Mouse (Mus musculus) hindbrain, embryonic 10.5 days (tissue): ENCODE results near the gene Parm1. TPM values are rescaled to one million over a fixed set of nuclear protein-coding genes. Genes with fewer than 3 reads are reported as not detected.

ENCODE experiments used
- DNase-seq: peaks from one replicate; pipeline ENCODE4 v3.0.0-alpha.2; 2017; ENCODE audit warnings: low spot score
- H3K27ac ChIP-seq: fragments of 300-500 bp; sonication (generic); 2 replicates; pipeline ENCODE4 v1.5.1; 2016; ENCODE audit warnings: mild to moderate bottlenecking, moderate library complexity
- H3K27me3 ChIP-seq: fragments of 300-500 bp; sonication (generic); 2 replicates; pipeline ENCODE4 v1.6.1; 2016; ENCODE audit warnings: mild to moderate bottlenecking; ENCODE audit not compliant: poor library complexity, insufficient read depth, severe bottlenecking
- H3K36me3 ChIP-seq: fragments of 300-500 bp; sonication (generic); 2 replicates; pipeline ENCODE4 v1.6.1; 2016; ENCODE audit warnings: mild to moderate bottlenecking, moderate library complexity
- H3K4me1 ChIP-seq: fragments of 300-500 bp; sonication (generic); replicated peaks from 2 replicates; pipeline ENCODE4 v1.6.1; 2016; ENCODE audit warnings: mild to moderate bottlenecking
- H3K4me3 ChIP-seq: fragments of 300-500 bp; sonication (generic); 2 replicates; pipeline ENCODE4 v1.5.1; 2016; ENCODE audit warnings: mild to moderate bottlenecking, moderate library complexity
- H3K9me3 ChIP-seq: fragments of 300-500 bp; sonication (generic); 2 replicates; pipeline ENCODE4 v1.6.1; 2016; ENCODE audit warnings: mild to moderate bottlenecking, moderate library complexity
- WGBS: fragments of 180-500 bp; shearing (Covaris S2); methylation state at CpG from one replicate; pipeline ENCODE4 v1.1.7; 2016; 5-methylcytosine and 5-hydroxymethylcytosine counted together
- polyA plus RNA-seq: library from polyadenylated mRNA; unstranded; fragments of >200 nt; fragmentation: Nextera tagmentation; extraction: Ambion mirVana; gene quantifications from 2 replicates; pipeline ENCODE4 v1.2.1, GENCODE M21; 2016

The Parm1 gene
- 16.3 and 18.1 TPM in 2 replicates for polyA plus RNA-seq

DNA sequence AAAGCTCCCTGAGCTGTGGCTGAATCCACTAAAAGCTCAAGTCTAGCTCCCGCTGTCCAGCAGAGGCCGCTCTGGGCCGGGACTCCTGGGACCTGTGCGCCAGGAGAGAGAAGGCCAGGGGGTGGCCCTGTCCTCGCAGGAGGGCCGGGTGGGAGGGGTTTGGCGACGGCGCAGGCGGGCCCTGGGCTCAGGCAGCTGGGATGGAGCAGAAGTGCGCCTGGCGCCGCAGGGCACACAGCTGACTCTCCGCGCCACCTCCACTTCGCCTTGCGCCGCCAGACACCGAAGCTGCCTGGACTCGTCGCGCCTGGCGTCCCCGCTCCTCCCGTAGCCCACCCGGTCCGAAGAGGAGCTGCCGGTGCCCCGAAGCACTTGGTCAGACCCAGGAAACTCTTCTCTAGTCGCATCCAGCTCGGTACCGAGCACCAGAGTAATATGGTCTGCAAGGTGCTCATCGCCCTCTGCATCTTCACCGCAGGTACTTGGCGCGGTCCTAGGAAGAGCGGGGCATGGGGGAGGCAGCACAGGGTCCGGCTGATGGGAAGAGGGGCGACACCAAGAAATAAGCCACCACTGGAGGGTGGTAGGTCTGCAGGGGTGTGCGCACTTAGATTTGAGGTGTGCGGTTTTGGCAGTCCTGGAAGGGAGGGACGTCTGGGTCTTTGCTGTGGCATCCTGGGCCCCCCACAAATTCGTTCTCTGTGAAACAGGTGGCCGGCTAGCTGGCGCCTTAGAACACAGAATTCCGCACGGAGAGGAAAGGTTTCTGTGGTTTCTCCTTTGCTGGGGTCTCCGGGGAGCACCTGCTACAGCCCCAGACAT, at the start of gene Parm1:
Parm1 (plus strand) TSS at position 136 of the 822 bp plus-strand sequence.
- H3K9me3 ChIP-seq: no peaks in the 10 kb centered on the region
- peak; percentile 88 for DNase-seq
- H3K4me3 ChIP-seq: peak within 1 kb of the TSS; percentile 64
- H3K36me3 ChIP-seq: no peaks in the 10 kb centered on the region
- WGBS: 1% methylated on average over 48 of the region's 48 CpGs
- H3K4me1 ChIP-seq: peaks cover 35% of the 10 kb centered on the region
- H3K27me3 ChIP-seq: peaks cover 31% of the 10 kb centered on the region
- H3K27ac ChIP-seq: peak within 1 kb of the TSS; percentile 78

DNA sequence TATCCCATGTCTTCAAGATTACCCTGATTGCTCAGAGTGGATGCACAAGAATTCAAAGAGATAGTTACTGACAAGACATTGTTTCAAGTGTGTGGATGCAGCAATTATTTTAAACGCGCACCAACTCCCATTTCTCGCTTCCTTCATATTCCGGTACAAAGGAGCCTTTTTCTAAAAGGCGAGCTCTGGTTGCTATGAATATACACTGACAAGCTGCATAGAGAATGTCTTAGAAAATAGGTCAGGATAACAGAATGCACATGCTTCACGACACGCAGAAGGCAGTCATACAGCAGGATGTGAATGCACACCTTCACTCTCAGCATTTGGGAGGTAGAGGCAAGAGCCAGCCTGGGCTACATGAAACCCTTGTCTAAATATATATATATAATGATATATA, 42.2 kb upstream of the Parm1 start:
- no peak for DNase-seq
- no peak overlapping the region for H3K27ac ChIP-seq
- H3K4me1 ChIP-seq: no peaks in the 10 kb centered on the region
- no peaks in the 10 kb centered on the region for H3K36me3 ChIP-seq
- H3K9me3 ChIP-seq: no peaks in the 10 kb centered on the region
- no peaks in the 10 kb centered on the region for H3K27me3 ChIP-seq
- WGBS: 96% methylated on average over 7 of the region's 7 CpGs
- no peak overlapping the region for H3K4me3 ChIP-seq

DNA sequence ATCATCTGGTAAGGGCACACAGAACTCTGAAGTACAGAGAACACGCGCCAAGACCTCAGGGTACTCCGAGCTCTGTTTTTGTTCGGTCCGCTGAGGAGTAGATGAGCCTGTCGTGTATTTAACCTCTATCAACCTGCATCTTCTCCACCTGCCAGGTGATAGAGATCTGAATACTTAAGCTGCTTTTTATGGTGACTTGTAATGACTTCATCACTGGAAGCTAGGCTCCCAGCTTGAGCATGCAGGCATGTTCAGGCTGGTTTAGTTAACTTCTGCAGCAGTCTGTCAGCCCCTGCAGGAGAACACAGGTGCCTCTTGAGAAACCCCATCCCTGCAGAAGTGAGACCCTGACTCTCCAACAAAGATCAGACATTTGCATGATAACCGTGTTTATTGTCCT, 40.6 kb upstream of the Parm1 start:
- Histone ChIP-seq H3K27me3 (no peaks in the 10 kb centered on the region), H3K4me1 (no peaks in the 10 kb centered on the region), H3K4me3 (no peak overlapping the region), H3K9me3 (no peaks in the 10 kb centered on the region), H3K36me3 (no peaks in the 10 kb centered on the region), H3K27ac (no peak overlapping the region)
- DNase-seq: no peak
- 87% methylated on average over 7 of the region's 7 CpGs for WGBS

DNA sequence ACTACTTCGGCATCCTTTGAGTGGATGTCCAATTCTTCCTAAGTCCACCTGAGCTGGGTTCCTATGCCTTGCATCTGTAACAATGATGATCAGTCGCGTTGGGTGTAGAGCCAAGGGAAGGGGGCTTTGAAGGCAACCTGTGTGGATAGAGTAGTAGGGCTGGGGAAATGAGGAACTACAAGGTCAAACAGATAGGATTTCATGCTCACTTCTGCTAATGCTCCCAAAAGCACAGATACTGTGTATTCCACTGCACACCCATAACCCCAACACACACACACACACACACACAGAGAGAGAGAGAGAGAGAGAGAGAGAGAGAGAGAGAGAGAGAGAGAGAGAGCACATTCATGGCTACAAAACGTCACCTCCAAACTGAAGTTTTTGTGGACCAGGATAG, 38.7 kb upstream of the Parm1 start:
- no peaks in the 10 kb centered on the region for H3K36me3 ChIP-seq
- H3K4me1 ChIP-seq: no peaks in the 10 kb centered on the region
- no peak overlapping the region for H3K4me3 ChIP-seq
- WGBS: 91% methylated on average over 4 of the region's 4 CpGs
- no peak for DNase-seq
- H3K9me3 ChIP-seq: no peaks in the 10 kb centered on the region
- H3K27me3 ChIP-seq: no peaks in the 10 kb centered on the region
- no peak overlapping the region for H3K27ac ChIP-seq

DNA sequence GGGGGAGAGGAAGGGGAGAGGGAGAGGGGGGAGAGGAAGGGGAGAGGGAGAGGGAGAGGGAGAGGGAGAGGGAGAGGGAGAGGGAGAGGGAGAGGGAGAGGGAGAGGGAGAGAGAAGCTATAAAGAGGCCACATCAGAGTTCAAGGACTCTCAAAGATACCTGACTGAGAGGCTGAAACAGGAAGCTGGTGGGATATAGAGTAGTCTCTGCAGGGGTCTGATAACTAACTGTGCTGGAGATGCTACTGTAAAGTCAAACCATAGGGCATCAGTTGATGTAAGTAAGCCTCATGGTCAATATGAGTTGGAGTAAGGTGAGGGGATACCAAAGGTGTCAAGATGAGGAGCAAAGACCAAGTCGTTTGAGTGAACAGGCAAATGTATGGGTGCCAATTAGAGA, 37.3 kb upstream of the Parm1 start:
- no peak for DNase-seq
- Histone ChIP-seq H3K4me3 (no peak overlapping the region), H3K27ac (no peak overlapping the region), H3K27me3 (no peaks in the 10 kb centered on the region), H3K36me3 (no peaks in the 10 kb centered on the region), H3K4me1 (no peaks in the 10 kb centered on the region), H3K9me3 (no peaks in the 10 kb centered on the region)
- WGBS: 87% methylated on average over 1 of the region's 1 CpGs

DNA sequence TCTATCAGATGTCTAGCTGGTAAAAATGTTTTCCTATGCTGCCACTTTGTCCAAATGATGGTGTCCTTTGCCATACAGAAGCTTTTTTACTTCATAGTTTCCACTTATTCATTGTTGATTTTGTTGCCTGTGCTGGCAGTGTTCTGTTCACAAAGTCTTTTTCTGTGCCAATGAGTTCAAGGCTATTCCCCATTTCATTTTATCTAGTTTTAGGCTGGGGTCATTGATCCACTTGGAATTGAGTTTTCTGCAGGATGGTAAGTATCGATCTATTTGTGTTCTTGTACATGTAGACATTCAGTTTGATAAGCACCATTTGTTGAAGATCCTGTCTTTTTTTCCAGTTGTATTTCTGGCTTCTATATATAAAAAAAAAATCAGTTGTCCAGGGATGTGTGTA, 33.1 kb upstream of the Parm1 start:
- 90% methylated on average over 1 of the region's 1 CpGs for WGBS
- no peak overlapping the region for H3K27ac ChIP-seq
- H3K27me3 ChIP-seq: no peaks in the 10 kb centered on the region
- H3K4me3 ChIP-seq: no peak overlapping the region
- no peaks in the 10 kb centered on the region for H3K36me3 ChIP-seq
- H3K4me1 ChIP-seq: no peaks in the 10 kb centered on the region
- DNase-seq: no peak
- H3K9me3 ChIP-seq: no peaks in the 10 kb centered on the region

DNA sequence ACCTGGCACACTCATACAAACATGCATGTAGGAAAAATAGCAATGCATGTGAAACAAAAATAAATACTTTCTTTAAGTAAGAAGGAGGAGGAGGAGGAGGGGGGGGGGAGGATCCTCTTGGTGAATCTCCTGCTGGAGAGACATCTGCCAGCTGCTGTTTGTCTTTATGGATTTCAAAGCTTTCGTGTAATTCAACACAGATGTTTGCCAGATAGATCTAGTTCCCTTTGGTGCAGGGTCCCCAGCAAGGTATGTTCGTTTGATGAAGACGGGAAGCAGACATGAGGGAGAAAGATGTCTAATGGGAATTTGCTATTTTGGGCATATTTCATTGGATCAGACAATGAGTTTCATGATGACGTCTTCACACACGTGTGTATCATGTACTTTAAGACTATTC, 23.0 kb upstream of the Parm1 start:
- no peak overlapping the region for H3K4me3 ChIP-seq
- no peak for DNase-seq
- WGBS: 59% methylated on average over 5 of the region's 5 CpGs

DNA sequence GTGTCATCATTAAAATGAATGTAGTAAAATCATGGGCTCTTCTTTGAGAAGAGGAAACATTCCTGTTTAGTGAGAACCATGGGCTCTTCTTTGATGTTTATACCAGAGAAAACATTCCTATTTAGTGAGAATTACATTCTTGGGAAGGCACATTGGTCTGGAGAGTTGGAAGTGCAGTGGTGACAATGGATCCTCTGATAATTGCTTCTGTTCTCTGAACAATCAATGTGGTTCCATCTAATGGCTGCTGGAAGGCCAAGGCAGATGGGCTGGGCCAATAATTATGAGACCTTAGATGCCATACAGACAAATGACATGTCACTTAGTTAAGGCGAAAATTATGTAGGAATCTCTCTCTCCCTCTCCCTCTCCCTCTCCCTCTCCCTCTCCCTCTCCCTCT, 16.1 kb upstream of the Parm1 start:
- no peak overlapping the region for H3K27ac ChIP-seq
- H3K27me3 ChIP-seq: no peaks in the 10 kb centered on the region
- H3K36me3 ChIP-seq: no peaks in the 10 kb centered on the region
- DNase-seq: no peak
- no peak overlapping the region for H3K4me3 ChIP-seq
- H3K4me1 ChIP-seq: no peaks in the 10 kb centered on the region
- 0 out of 2 replicates have a peak, but pooled peaks cover under 1% of the 10 kb centered on the region for H3K9me3 ChIP-seq
- WGBS: 88% methylated on average over 1 of the region's 1 CpGs

More for the DNA sequence above, 23.0 kb upstream of the Parm1 start:
- no peak overlapping the region for H3K27ac ChIP-seq
- no peaks in the 10 kb centered on the region; the same call in 1 of the 2 replicates for H3K4me1 ChIP-seq
- H3K27me3 ChIP-seq: no peaks in the 10 kb centered on the region
- no peaks in the 10 kb centered on the region for H3K9me3 ChIP-seq
- H3K36me3 ChIP-seq: no peaks in the 10 kb centered on the region

DNA sequence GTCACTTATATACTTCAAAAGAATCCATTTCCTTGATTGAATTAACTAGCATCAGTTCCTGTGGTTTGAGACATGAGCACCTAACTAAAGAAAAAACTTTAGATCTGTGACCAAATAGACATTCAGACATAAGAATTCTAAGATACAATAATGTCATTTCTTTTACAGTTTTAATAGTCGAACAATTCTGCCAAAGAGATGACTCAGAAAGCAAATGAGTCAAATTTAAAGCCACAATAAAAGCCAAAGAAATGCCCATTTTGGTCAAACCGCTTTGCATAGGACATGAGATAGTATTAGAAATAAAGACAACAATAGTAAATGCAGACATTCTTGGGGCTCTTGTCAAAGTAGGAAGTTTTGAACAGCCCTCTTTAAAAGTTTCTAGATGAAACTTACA, 15.0 kb upstream of the Parm1 start:
- no peaks in the 10 kb centered on the region for H3K27me3 ChIP-seq
- WGBS: 93% methylated on average over 2 of the region's 2 CpGs

DNA sequence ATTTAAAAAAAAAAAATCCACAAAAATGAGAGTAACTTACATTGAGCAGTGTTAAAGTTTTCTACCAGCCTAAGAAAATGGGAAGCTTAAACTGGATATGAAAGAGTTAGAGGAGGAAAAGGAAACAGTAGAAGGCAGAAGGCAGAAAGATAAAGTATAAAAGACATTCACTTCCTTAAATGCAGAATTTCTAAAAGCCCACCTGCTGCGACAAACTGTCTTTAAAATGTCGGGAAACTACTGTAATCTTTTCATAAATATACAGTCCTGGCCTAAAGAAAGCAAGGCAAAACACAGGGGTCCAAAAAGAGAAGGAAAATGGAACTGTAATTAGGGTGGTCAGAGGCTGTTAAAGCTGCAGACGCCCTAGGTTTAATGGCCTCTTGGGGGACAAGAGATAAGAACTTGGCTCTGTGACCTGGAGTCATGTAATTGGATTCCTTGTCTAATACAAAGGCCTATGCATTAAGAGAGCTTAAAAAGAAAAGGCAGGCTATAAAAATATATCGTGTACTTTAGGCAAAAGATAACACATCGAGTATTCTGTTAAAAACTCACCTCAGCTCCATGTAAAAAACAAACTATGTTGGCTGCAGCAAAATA, 13.0 kb upstream of the Parm1 start:
- no peak for DNase-seq
- 76% methylated on average over 5 of the region's 5 CpGs for WGBS
- H3K4me3 ChIP-seq: no peak overlapping the region

More for the DNA sequence above, 15.0 kb upstream of the Parm1 start:
- Histone ChIP-seq H3K9me3 (peaks cover 3% of the 10 kb centered on the region; the same call in 1 of the 2 replicates), H3K4me1 (no peaks in the 10 kb centered on the region), H3K4me3 (no peak overlapping the region), H3K27ac (no peak overlapping the region), H3K36me3 (no peaks in the 10 kb centered on the region)
- no peak for DNase-seq

DNA sequence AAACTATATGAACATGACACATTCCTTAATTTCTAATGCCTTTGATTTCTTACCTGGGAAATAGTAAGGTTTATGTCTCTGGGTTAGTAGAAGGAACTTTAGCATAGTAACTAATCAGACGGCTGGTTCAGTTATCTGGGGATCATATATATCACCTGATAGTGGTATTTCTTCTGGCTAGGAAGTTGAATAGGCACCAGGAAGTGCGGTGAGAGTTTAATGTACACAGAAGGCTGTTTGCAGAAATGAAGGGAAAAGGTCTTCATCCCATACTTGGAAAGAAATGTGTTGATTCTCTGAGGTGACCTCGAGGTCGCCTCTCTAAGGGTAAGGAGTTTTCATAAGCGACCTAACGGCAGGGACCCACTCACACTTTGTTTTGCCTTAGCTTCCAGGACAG, 338 bp upstream of the Parm1 start:
- Histone ChIP-seq H3K27ac (no peak overlapping the region), H3K4me1 (peaks cover 33% of the 10 kb centered on the region), H3K36me3 (no peaks in the 10 kb centered on the region), H3K27me3 (peaks cover 31% of the 10 kb centered on the region), H3K9me3 (no peaks in the 10 kb centered on the region), H3K4me3 (peak overlapping the region; percentile 64)
- DNase-seq: no peak
- 20% methylated on average over 6 of the region's 6 CpGs for WGBS

More for the DNA sequence above, 13.0 kb upstream of the Parm1 start:
- H3K36me3 ChIP-seq: no peaks in the 10 kb centered on the region
- no peaks in the 10 kb centered on the region for H3K4me1 ChIP-seq
- H3K9me3 ChIP-seq: peaks cover 3% of the 10 kb centered on the region; the same call in 1 of the 2 replicates
- no peak overlapping the region for H3K27ac ChIP-seq
- H3K27me3 ChIP-seq: no peaks in the 10 kb centered on the region

DNA sequence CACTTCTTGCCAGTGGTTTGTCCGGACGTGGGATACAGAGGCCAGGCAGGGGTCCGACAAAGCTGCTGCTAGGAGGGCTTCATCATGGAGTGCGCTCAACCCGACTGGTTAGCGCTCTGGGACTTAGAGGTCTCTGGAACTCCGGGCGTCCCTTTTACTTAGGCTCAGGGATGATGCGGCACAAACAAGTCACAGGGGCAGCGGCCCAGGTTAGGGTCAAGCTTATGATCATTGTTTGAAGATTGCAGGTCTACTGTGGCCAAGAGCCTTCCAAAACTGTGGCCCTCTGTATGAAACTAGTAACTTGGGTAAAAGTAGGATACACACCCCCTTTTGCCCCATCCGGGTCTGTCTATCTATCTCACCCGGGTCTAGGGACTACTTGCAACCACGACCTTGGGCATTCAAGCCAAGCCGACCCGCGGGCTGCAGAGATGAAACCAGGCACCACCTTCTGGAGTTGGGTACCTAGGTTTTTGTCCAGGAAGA, 931 bp downstream of the Parm1 start:
- 3% methylated on average over 16 of the region's 16 CpGs for WGBS
- peak overlapping the region; percentile 64 for H3K4me3 ChIP-seq
- H3K9me3 ChIP-seq: no peaks in the 10 kb centered on the region
- peak overlapping the region; percentile 78 for H3K27ac ChIP-seq
- no peaks in the 10 kb centered on the region for H3K36me3 ChIP-seq
- DNase-seq: peak; percentile 28
- peaks cover 35% of the 10 kb centered on the region for H3K4me1 ChIP-seq
- peaks cover 31% of the 10 kb centered on the region for H3K27me3 ChIP-seq

DNA sequence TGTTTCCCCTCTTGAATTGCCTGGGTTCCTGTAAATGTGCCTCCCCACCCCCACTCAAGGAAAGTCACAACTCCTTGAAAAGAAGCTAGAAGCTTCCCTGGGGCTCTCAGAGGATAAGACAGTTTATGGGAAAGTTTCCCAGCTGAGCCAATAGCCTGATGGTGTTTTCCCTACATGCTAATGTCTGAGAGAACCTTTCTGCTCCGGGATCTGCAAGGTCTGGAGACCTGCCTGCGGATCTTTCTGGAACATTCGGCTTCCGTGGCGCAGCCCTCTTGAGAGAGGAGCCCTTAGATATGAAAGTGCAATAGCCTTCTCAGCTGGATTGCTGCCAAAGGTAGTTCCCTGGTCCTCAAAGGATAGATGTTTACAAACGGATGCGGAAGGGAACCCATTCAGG, 1.5 kb downstream of the Parm1 start:
- no peaks in the 10 kb centered on the region for H3K36me3 ChIP-seq
- H3K9me3 ChIP-seq: no peaks in the 10 kb centered on the region
- H3K27ac ChIP-seq: no peak overlapping the region
- 38% methylated on average over 7 of the region's 7 CpGs for WGBS
- peak; percentile 15 for DNase-seq
- peaks cover 31% of the 10 kb centered on the region for H3K27me3 ChIP-seq
- peak overlapping the region; percentile 64 for H3K4me3 ChIP-seq
- peaks cover 35% of the 10 kb centered on the region for H3K4me1 ChIP-seq
